Mouse (Mus musculus) spleen, postnatal 4 days (tissue): ENCODE data around the gene Mrps21.
"Not testable (repeated sequence)": the region's sequence is repeated elsewhere in the genome, so short reads cannot be mapped to it uniquely, and the experiment has no call there.

Experiments used
- DNase-seq, 2 experiments: peaks; one replicate each; pipeline ENCODE4 v3.0.0; 2022; ENCODE audit warnings: low spot score in 2 of 2

Mrps21 gene

GRCm38 (mm10) chr3:95891211-95892065, 20.1 kb upstream of the Mrps21 start, which contains the start of gene BC028528:
Gene BC028528 (minus strand): TSS chr3:95892005.
- peak; percentile 52 to 71 for DNase-seq

GRCm38 (mm10) chr3:95889664-95890063, 18.3 kb upstream of the Mrps21 start:
- no peak for DNase-seq

GRCm38 (mm10) chr3:95887596-95887995, 16.3 kb upstream of the Mrps21 start:
- no peak for DNase-seq

DNA sequence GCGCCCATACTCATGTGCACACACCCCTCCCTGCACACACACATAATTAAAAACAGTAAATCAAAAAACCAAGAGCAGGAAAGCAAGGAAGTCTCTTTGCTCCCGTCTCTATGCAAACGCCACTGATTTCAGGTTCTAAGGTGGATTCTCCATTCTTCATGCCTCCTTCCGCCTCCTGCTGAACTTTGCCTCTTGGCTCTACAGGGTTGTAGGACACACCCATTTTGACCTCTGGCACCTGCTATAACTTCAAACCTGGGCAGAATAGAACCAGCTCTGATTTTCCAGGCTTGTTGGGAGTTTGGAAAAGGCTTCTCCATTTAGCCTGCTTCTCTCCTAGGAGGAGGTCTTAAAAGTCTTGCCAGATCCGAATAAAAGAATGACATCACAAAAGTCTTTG, 13.1 kb upstream of the Mrps21 start:
- DNase-seq, result no peak

GRCm38 (mm10) chr3:95882816-95883425, 11.6 kb upstream of the Mrps21 start:
- peak; percentile 66 to 78 for DNase-seq

DNA sequence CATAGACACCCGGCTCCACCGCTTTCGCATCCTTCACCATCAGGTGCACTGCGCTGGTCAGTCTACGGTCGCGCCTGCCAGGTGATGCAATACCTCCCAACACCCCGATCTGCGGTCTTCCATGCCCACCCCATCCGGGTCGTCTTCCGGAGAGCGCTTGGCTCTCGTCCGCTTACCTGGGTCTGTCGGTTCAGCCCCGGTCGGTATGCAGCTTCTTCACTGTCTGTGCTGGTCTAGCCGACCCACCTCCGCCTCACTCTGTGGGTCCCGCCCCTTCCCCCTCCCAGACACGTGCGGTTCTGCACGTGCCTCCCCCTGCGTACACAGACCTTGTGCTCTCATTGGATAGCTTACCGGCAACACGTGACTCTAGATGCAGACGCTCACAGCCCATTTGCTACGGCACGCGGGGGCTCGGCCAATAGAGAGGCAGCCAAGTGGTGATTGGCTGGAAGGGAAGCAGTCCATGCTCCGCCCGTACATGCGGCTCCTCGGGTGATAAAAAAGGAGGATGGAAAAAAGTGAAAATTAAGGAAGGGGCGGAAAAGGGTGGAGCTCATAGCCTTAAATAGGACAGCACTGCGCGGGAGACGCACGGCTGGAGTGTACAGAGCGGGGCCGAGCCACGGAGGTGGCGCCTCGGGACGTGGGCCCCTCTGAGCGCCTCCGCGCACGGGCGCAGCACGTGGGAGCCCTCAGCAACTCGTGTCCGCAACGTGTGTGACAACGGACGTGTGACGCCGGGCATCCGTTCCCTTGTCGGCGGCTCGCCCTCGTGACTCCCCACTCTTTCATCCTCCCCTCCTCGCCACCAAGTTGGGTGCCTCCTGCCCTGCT, 10.9 kb upstream of the Mrps21 start, which contains the start of gene Ciart:
Gene Ciart (minus strand): TSS at position 273 of the 837 bp plus-strand sequence.
- DNase-seq, result peak; percentile 81 to 87

- no peak for DNase-seq
Observed at GRCm38 (mm10) chr3:95879063-95879462, 7.7 kb upstream of the Mrps21 start.

DNA sequence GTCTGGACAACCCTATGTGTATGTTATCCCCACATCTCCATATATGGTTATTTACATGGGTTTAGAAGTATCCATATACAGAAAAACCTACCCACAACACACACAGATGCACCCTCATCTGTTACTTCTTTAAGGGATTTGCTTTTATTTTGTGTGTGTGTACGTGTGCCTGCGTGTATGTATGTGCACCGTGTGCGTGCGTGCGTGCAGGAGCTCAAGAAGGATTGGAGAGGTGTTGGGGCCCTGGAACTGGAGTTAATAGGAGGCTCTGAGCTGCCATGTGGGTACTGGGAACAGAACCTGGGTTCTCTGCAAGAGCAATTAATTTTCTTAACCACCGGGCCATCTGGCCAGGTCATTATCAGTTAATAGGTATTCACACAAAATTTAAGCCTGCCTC, 729 bp upstream of the Mrps21 start:
- no peak for DNase-seq

- DNase-seq, result peak in 1 of 2 experiments; percentile 69
Observed at GRCm38 (mm10) chr3:95870976-95871375, 343 bp downstream of the Mrps21 start.

- DNase-seq, result no peak
Observed at GRCm38 (mm10) chr3:95867408-95867807, 3.9 kb downstream of the Mrps21 start.

DNA sequence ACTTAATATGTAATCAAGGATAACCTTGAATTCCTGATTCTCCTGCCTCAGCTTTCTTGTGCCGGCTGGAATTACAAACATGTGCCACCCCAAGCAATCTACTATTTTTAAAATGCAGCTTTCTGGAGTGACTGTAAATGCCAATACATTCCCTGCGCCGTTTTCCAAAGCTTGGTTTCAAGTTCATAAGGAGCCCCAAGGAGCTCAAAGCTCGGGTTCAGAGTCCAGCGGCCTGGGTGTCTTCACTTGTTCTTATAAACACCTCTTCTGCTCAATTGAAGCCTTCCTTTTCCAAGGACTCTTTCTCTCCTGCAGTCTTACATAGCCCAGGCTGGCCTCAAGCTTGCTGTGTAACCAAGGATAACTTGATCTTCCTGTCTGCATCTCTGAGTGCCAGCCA, 5.2 kb downstream of the Mrps21 start:
- DNase-seq, result no peak

DNA sequence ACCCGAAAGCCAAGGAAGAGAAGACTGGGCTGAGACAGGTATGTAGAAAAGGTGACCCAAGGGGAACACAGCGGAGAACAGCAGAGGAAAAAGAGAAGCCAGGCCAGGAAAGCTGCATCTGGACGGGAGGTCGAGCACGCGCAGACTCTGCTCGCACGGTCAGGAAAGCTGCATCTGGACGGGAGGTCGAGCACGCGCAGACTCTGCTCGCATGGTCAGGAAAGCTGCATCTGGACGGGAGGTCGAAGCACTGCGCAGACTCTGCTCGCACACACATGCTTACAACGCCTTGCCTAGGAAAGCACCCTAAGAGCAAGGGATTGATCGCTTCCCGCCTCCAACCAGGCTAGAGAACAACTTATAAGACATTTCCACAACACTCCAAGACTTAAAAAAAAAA, 5.7 kb downstream of the Mrps21 start:
- no peak for DNase-seq

- DNase-seq, result no peak
Observed at GRCm38 (mm10) chr3:95865050-95865449, 6.3 kb downstream of the Mrps21 start.

DNA sequence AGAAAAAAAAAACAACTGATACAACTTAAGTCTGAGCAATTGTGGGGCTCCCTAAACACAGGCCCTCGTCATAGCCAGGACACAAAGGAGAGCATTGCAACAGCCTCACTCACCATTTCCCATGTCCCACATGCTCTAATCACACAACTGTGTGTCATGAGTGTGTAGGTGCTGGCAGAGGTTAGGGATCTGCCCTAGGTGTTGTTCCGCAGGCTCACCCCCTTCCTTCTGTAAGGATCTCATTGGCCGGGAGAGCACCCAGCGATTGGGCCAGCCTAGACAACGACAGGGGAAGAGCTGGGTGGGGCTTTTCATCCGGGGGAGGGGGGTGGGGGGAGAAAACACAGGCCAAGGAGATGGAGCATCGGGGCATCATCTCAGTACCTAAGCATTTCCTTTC, 7.7 kb downstream of the Mrps21 start:
- DNase-seq, result no peak

GRCm38 (mm10) chr3:95861796-95862195, 9.5 kb downstream of the Mrps21 start:
- DNase-seq, result peak; percentile 84 to 90

GRCm38 (mm10) chr3:95861216-95861615, 10.1 kb downstream of the Mrps21 start:
- DNase-seq, result peak; percentile 28 to 76

DNA sequence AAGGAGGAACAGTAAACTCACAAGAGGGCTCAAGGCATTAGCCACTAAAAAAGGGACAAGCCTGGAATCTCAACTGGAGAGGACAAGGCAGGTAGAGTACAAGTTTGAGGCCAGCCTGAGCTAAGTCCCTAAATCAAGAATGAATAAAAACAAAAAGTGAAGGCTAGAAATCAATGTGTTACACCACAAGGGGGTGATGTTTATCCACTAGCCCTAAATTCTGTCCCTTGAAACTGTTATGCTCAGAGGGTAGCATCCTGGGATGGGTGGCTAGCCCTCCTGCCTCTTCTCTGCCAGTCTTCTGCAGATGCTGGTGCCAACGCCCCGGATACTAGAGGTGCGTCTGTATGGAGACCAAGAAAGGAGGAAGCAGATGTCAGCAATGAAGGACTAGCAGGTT, 11.0 kb downstream of the Mrps21 start:
- DNase-seq, result no peak

DNA sequence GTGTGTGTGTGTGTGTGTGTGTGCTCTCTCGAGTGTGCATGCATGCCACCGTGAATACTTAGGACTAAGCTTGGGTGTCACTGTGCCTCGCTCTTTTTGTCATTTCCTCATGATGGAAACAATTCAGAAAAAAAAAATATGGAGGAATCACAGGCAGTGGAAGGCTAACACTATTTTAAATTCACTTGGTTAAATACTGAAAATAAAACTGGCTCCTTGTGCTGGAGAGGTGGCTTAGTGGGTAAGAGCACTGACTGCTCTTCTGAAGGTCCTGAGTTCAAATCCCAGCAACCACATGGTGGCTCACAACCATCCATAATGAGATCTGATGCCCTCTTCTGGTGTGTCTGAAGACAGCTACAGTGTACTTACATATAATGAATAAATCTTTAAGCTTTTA, 13.0 kb downstream of the Mrps21 start:
- DNase-seq, result not testable (repeated sequence)

DNA sequence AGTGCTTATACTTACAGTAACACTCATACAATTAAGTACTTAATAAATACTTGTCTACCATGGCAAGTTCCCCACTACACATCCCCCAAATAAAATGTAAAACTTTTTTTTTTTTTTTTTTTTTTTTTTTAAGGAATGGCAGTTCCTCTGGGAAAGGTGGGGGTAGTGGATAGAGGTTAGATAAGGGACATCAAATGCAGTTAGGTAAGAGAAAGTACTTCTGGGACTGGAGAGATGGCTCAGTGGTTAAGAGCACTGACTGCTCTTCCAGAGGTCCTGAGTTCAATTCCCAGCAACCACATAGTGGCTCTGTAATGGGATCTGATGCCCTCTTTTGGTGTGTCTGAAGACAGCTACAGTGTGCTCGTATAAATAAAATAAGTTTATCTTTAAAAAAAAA, 14.3 kb downstream of the Mrps21 start:
- DNase-seq, result not testable (repeated sequence)

DNA sequence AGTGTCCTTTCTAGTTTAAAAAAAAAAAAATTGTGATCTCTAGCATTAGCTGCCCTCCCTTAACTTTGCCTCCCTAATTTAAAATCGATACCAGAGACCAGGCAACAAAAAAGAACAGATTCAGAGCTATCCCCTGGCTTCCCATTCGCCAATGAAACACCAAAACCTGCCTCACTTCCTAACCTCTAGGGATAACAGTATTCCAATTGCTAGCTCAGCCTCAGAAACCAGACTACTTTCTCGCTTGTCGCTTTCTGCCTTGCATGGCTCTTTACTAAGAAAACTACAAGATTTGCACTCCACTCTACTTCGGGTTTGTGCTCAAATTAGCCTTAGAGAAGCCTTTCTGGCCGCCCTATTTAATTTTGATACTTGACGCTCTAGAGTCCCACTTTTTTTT, 15.2 kb downstream of the Mrps21 start:
- DNase-seq, result peak in 1 of 2 experiments; percentile 57

DNA sequence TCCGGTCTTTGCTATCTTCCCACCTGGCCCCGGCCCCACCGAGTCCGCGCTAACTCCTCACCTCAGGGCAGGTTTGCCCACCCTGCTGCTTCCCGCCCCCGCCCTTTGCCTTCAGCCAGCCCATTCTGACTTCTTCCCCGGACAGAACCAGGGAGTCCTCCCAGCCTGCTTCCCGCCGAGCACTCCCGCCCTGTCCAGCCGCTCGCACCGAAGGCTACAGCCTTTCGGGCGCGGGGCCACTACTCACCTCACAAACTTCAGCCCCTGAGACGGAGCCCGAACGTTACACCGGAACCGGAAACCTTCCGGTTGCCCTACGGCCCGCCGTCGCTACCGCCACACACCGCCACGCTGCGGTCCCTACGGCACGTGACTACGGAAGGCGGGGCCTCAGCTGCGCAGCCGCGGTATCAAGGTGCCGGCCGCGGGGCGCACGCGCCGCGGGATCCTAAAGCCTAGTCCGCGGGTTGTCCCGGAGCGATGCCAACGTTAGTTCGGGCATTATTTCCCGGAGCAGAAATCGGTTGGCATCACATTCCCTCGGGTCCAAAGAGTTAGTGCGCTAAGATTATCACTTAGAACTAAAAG, 15.7 kb downstream of the Mrps21 start, which contains the start of gene Prpf3:
Gene Prpf3 (minus strand): TSS at position 384 of the 588 bp plus-strand sequence.
- peak; percentile 94 to 96 for DNase-seq

DNA sequence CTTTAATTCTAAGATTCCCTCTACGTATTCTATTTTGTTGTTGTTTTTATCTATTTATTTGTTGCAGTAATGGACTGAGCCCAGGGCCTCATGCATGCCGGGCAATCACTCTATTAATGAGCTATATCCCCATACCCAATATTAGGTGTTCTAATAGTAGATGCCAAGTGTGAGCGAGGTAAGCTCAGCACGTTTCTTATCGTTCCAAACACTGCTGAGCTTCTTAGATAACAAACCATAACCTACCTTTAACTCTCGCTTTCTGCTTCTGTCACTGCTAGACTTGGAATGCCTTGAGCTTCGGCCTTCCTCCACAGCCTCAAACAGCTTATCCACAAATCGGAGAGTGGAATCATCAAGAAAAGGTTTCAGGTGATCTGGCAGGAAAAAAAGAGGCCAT, 20.0 kb downstream of the Mrps21 start:
- no peak for DNase-seq
